ENCODE assay signal across 23 mouse cellular contexts in the genomic region with DNA sequence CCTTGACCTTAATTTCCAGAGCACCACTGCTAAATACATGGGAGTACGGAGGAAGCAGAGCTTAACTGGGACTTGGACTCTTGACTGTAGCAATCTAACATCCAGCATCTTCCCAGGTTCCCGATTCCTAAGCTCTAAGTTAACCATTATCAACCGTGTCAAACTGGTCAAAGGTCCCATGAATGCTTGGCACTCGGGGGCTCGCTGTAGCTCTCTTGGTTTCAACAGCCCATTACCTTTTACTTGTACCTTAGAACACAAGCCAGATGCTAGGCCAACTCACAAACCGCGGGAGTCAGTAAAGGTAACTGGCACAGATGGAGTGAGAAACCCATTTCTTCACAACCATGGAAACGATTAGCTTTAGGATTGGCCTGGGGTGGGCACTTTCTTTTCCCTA.
DNase-seq lines count a peak whose midpoint lies in the region; ATAC-seq and TF ChIP-seq lines count a peak whose summit lies in the region.
"Had no signal": no experiment of that assay in that cellular context is flagged by ENCODE, and none has a peak within 500 bp of the region (broad histone marks: within the 10 kb centered on the region; RNA-seq: fewer than 3 reads in every experiment).

No protein-coding gene starts in this region.

- TF ChIP-seq CTCF in kidney, postnatal 0 days (IDR thresholded peaks at IDR 0.05; ENCODE audit: low read depth): no peak

- WGBS in heart, embryonic 12.5 days: 94% methylated on average over 8 of the region's 8 CpGs
- WGBS in kidney, postnatal 0 days: 84% methylated on average over 8 of the region's 8 CpGs

- H3K4me3 ChIP-seq in heart, embryonic 12.5 days: no peak overlapping the region
- H3K4me3 ChIP-seq in kidney, postnatal 0 days (replicated peaks; ENCODE audit: low read depth, low read length): no peak overlapping the region
- H3K4me3 ChIP-seq: embryonic facial prominence, embryonic 13.5 days; forebrain, embryonic 13.5 days; heart, embryonic 10.5 days; heart, embryonic 15.5 days; hindbrain, embryonic 13.5 days had no signal

- peak; percentile 83 for DNase-seq in heart, adult 11 months
- DNase-seq in kidney, adult 8-10 months: peak; percentile 74 to 87
- no peak for DNase-seq in kidney, postnatal 0 days (ENCODE audit: low spot score)
- peak; percentile 60 to 82 for DNase-seq in kidney, postnatal 36 days
- no peak for DNase-seq in adrenal gland, postnatal 4 days (ENCODE audit: low spot score in 2 of 2)
- DNase-seq in layer of hippocampus, postnatal 36 days: no peak
- no peak for DNase-seq in adipocyte (ENCODE audit: low spot score)
- DNase-seq: adrenal gland, postnatal 10 days; B cell, adult 2 months; cerebellum, adult 11-12 months; cerebellum, adult 9-11 months; cerebellum, postnatal 36 days; gastrocnemius, postnatal 36 days; heart, adult 18-20 months; heart, postnatal 14 days had no signal

- H3K9me3 ChIP-seq in heart, embryonic 12.5 days (replicated peaks): no peaks in the 10 kb centered on the region
- no peaks in the 10 kb centered on the region for H3K9me3 ChIP-seq in kidney, postnatal 0 days (replicated peaks; ENCODE audit: low read length)
- H3K9me3 ChIP-seq: embryonic facial prominence, embryonic 13.5 days; forebrain, embryonic 13.5 days; G1E; heart, embryonic 10.5 days; heart, embryonic 15.5 days; hindbrain, embryonic 13.5 days had no signal

- no peak overlapping the region for H3K27ac ChIP-seq in heart, embryonic 12.5 days (ENCODE audit: poor library complexity, severe bottlenecking)
- H3K27ac ChIP-seq in kidney, postnatal 0 days: no peak overlapping the region
- H3K27ac ChIP-seq: embryonic facial prominence, embryonic 13.5 days; forebrain, embryonic 13.5 days; heart, embryonic 10.5 days; heart, embryonic 15.5 days; hindbrain, embryonic 13.5 days had no signal

- H3K36me3 ChIP-seq in heart, embryonic 12.5 days: peaks cover 34% of the 10 kb centered on the region
- H3K36me3 ChIP-seq in kidney, postnatal 0 days (ENCODE audit: insufficient read depth, low read length): peaks cover 29% of the 10 kb centered on the region

- H3K4me1 ChIP-seq in heart, embryonic 12.5 days (replicated peaks): peaks cover 20% of the 10 kb centered on the region
- H3K4me1 ChIP-seq in kidney, postnatal 0 days (replicated peaks; ENCODE audit: insufficient read depth, low read length): no peaks in the 10 kb centered on the region
- H3K4me1 ChIP-seq: embryonic facial prominence, embryonic 13.5 days; forebrain, embryonic 13.5 days; hindbrain, embryonic 13.5 days had no signal

- no peaks in the 10 kb centered on the region for H3K27me3 ChIP-seq in heart, embryonic 12.5 days (replicated peaks)
- H3K27me3 ChIP-seq in kidney, postnatal 0 days (ENCODE audit: insufficient read depth, low read length): no peaks in the 10 kb centered on the region
- H3K27me3 ChIP-seq: embryonic facial prominence, embryonic 13.5 days; forebrain, embryonic 13.5 days; heart, embryonic 15.5 days; hindbrain, embryonic 13.5 days had no signal

- ATAC-seq in heart, embryonic 12.5 days (ENCODE audit: insufficient number of reproducible peaks, low FRiP score): no peak
- peak; percentile 68 for ATAC-seq in kidney, postnatal 0 days (replicated peaks; ENCODE audit: low FRiP score, low read depth)
- ATAC-seq: CD4-positive, CD25-positive, alpha-beta regulatory T cell, adult 4 months; forebrain, embryonic 13.5 days had no signal

- no peak overlapping the region for H3K4me2 ChIP-seq in heart, embryonic 12.5 days
- H3K4me2 ChIP-seq in kidney, postnatal 0 days (ENCODE audit: low read length): no peak overlapping the region
- H3K4me2 ChIP-seq: embryonic facial prominence, embryonic 13.5 days; forebrain, embryonic 13.5 days; heart, embryonic 15.5 days; hindbrain, embryonic 13.5 days had no signal

- no peak overlapping the region for H3K9ac ChIP-seq in heart, embryonic 12.5 days
- no peak overlapping the region for H3K9ac ChIP-seq in kidney, postnatal 0 days (ENCODE audit: low read depth, low read length)
- H3K9ac ChIP-seq: embryonic facial prominence, embryonic 13.5 days; forebrain, embryonic 13.5 days; heart, embryonic 15.5 days; hindbrain, embryonic 13.5 days had no signal

Comparison
In these comparisons a context has a peak if more than half of its experiments do, and no peak if none do; other contexts are left out.
1. DNase-seq: peak in heart, adult 11 months (single experiment), kidney, adult 8-10 months (2 of 2) and kidney, postnatal 36 days (2 of 2); none in kidney, postnatal 0 days (single experiment), adrenal gland, postnatal 4 days (0 of 2), layer of hippocampus, postnatal 36 days (0 of 2) and adipocyte (single experiment).